Mouse (Mus musculus): Measurements from ENCODE around the gene Bloc1s1. TPM values are rescaled to one million over a fixed set of nuclear protein-coding genes. Genes with fewer than 3 reads are reported as not detected.

Bloc1s1 gene
- polyA plus RNA-seq (2015; fragmentation: Nextera tagmentation; extraction: Ambion mirVana) = 199 and 223 TPM in 2 replicates

DNA sequence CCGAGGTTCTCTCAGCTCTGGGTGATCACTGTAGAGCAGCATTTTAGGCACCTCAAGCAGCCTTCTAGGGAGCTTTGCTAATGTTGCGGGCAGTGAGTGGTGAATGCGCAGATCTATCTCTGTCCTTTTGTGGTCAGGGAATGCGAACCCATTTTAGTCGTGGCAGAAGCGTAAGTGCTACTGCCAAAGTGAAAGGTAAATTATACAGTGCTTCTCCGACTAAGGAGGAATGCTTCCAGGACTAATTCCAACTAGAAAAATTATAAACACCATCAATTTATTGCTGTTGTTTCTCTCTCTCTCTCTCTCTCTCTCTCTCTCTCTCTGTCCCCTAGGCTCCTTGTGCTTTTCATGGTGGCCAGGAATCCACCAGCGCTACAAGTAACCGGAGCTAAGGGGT is at the start of gene Bloc1s1:
Gene Bloc1s1 (minus strand): TSS at position 101 of the 400 bp plus-strand sequence.
- Histone ChIP-seq H3K36me3 (peaks cover 8% of the 10 kb centered on the region; the same call in 1 of the 2 replicates), H3K27ac (replicated peaks) (peak within 1 kb of the TSS; percentile 95), H3K4me3 (peak within 1 kb of the TSS; percentile 91), H3K4me2 (peak within 1 kb of the TSS; percentile 70), H3K9me3 (no peaks in the 10 kb centered on the region), H3K9ac (peak within 1 kb of the TSS; percentile 91), H3K27me3 (replicated peaks) (peaks cover 7% of the 10 kb centered on the region; the same call in 1 of the 2 replicates), H3K4me1 (peaks cover 53% of the 10 kb centered on the region)
- 63% methylated on average over 9 of the region's 9 CpGs for WGBS
- no peak for ATAC-seq (ENCODE audit: extremely low read depth, insufficient number of reproducible peaks, low FRiP score, low TSS enrichment)

DNA sequence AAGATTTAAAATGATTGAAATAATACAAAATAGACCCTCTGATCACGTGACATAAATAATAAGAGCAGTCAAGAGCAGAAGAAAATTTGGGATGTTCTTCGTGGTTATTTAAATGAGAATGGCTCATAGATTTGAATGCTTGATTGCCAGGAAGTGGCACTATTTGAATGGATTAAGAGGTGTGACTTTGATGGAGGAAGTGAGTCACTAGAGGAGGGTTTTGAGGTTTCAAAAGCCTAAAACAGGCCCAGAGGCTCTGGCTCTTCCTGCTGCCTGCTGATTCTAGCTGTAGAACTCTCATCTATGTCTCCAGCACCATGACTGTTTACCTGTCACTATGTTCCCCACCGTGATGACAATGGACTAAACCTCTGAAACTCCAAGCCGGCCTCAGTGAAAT is 49.0 kb upstream of the Bloc1s1 start:
- no peak overlapping the region for H3K4me2 ChIP-seq
- no peaks in the 10 kb centered on the region; the same call in 1 of the 2 replicates for H3K27me3 ChIP-seq (replicated peaks)
- H3K36me3 ChIP-seq = no peaks in the 10 kb centered on the region
- no peak overlapping the region for H3K4me3 ChIP-seq
- ATAC-seq (ENCODE audit: extremely low read depth, insufficient number of reproducible peaks, low FRiP score, low TSS enrichment) = no peak
- no peak overlapping the region for H3K27ac ChIP-seq (replicated peaks)
- H3K9ac ChIP-seq = no peak overlapping the region
- 65% methylated on average over 4 of the region's 4 CpGs for WGBS
- no peaks in the 10 kb centered on the region for H3K9me3 ChIP-seq
- H3K4me1 ChIP-seq = peaks cover 12% of the 10 kb centered on the region; the same call in 1 of the 2 replicates

DNA sequence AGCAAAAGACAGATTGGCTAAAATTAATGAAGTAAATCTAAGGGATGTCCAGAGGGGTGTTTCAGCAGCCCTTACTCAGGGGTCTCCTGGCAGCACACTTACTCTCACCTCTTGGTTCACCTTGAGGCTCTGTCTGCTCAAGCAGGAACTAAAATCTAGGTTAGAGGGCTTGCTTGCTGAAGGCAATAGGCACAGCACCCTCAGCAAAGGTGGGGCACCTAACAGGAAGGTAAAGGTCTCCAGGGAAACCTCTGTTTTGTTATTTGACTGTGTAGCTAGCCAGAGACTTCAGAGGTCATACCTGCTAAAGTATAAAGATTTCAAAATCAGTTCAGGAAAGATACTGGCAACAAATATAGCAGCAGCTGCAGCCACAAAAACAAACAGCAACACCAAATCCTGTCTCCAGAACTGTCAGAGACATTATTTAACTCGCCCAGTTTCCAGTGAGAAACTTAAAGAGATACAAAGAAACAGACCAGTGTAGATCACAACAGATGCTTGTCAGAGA is 47.0 kb upstream of the Bloc1s1 start:
- peaks cover under 1% of the 10 kb centered on the region; the same call in 1 of the 2 replicates for H3K4me1 ChIP-seq
- 50% methylated on average over 1 of the region's 1 CpGs for WGBS
- H3K9ac ChIP-seq = no peak overlapping the region
- H3K27ac ChIP-seq (replicated peaks) = no peak overlapping the region
- no peaks in the 10 kb centered on the region; the same call in 1 of the 2 replicates for H3K27me3 ChIP-seq (replicated peaks)
- no peak overlapping the region for H3K4me2 ChIP-seq
- H3K9me3 ChIP-seq = no peaks in the 10 kb centered on the region
- no peak overlapping the region for H3K4me3 ChIP-seq
- H3K36me3 ChIP-seq = no peaks in the 10 kb centered on the region
- no peak for ATAC-seq (ENCODE audit: extremely low read depth, insufficient number of reproducible peaks, low FRiP score, low TSS enrichment)

DNA sequence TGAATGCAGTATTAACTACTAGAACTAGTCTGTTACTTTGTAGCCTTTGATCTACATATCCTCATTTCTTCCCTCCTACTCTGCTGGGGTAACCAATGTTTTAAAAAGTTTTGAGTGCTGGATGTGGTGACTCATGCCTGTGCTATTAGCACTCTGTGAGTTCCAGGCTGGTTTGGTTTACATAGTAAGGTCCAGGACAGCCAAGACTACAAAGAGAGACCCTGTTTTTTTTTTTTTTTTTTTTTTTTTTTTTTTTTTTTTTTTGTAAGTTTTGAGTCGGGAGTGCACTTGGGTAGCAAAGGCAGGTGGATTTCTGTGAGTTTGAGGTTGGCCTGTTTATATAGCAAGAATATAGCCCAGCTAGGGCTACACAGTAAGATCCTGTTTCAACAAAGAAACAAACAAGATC is 44.5 kb upstream of the Bloc1s1 start:
- Histone ChIP-seq H3K27me3 (replicated peaks) (no peaks in the 10 kb centered on the region; the same call in 1 of the 2 replicates), H3K4me1 (no peaks in the 10 kb centered on the region), H3K4me2 (no peak overlapping the region), H3K27ac (replicated peaks) (no peak overlapping the region), H3K9ac (no peak overlapping the region; the same call in 1 of the 2 replicates), H3K4me3 (no peak overlapping the region), H3K36me3 (no peaks in the 10 kb centered on the region), H3K9me3 (no peaks in the 10 kb centered on the region)
- WGBS = 26% methylated on average over 1 of the region's 1 CpGs
- ATAC-seq (ENCODE audit: extremely low read depth, insufficient number of reproducible peaks, low FRiP score, low TSS enrichment) = no peak

DNA sequence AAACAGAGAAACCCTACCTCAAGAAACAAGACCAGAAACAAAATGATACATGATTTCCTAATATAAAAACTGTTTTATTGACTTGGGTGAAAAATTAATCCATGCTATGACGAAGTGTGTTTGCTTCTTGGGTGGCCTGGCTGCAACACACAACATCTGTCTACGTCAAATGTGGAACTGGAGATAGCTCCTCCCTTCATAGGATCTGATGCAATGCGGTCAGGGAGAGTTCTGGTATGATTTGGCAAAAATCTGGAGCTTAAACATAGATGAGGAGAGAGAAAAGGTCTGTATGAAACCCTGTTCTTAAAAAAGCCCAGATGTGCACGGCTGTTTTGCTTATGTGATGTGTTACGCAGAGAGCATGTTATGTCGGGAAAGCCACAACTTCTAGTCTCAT is 42.0 kb upstream of the Bloc1s1 start:
- WGBS = 76% methylated on average over 6 of the region's 6 CpGs
- H3K27me3 ChIP-seq (replicated peaks) = no peaks in the 10 kb centered on the region; the same call in 1 of the 2 replicates
- ATAC-seq (ENCODE audit: extremely low read depth, insufficient number of reproducible peaks, low FRiP score, low TSS enrichment) = no peak
- H3K9ac ChIP-seq = no peak overlapping the region
- H3K4me2 ChIP-seq = no peak overlapping the region
- H3K9me3 ChIP-seq = no peaks in the 10 kb centered on the region
- H3K4me1 ChIP-seq = peaks cover 2% of the 10 kb centered on the region; the same call in 1 of the 2 replicates
- no peak overlapping the region for H3K27ac ChIP-seq (replicated peaks)
- no peaks in the 10 kb centered on the region for H3K36me3 ChIP-seq
- no peak overlapping the region for H3K4me3 ChIP-seq

DNA sequence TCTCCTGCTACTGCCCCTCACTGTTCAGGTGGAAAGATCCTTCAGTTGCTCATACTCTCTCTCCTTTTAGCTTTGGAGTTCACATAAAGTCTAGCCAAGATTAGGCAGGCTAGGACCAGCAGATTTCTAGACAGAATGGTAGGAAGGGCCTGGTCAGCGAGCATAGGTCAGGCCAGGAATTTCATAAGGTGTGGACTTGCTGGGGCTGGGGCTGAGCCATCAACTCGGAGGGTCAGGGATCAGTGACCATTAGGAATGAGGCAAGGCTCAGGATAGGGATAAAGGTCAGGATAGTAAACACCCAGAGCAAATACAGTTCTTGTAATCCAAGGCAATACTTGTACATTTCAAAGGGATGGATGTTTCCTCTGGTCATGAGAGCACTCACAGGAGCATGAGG is 41.1 kb upstream of the Bloc1s1 start:
- no peaks in the 10 kb centered on the region; the same call in 1 of the 2 replicates for H3K27me3 ChIP-seq (replicated peaks)
- H3K4me1 ChIP-seq = peaks cover 7% of the 10 kb centered on the region; the same call in 1 of the 2 replicates
- WGBS = 58% methylated on average over 2 of the region's 2 CpGs

DNA sequence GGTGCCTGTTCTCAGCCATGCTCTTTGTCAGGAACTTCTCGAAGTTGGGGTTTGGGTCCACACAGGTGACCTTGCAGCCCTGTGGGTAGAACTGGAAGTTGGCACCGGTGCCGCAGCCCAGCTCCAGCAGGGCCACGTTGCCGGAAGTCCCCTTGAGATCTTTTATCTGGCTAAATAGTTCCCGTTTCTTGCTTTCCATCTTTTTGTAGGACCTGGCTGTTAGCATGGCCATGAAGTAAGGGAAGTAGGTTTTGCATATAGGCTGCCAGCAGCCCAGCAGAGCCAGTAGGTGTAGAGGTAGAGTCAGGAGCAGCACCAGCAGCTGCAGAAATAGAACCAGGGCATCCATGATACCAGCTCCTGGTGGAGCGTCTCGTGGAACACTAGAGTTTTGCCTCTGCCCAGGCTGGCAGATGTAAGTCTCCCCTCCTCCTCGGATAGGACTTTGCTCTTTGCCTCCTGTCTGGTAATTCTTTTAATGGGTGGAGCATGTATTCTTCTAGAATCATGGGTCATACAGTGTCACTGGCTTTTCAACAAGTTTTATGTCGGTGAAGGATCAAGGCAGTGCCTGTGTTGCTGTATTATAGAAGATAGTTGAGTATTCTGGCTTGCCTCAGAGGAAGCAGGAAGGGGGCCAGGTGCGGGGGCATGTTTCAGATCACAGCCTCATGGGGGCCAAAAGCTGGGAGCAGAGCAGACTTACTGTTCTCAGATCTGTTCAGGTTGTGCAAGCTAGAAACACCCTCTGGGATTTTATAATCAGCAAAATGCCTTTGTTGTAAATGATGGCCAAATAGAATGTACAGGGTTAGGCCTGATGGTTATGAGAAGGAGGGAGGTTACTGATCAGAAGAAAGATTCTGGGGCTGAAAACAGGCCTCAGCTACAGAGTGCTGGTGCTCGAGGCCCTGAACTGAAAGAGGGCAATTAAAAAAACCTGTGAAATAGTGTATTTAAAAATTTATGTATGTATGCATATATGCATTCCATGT is 37.1 kb upstream of the Bloc1s1 start, which contains the start of gene Mettl7b:
Gene Mettl7b (minus strand): TSS at position 399 of the 995 bp plus-strand sequence.
- 68% methylated on average over 12 of the region's 12 CpGs for WGBS
- H3K4me1 ChIP-seq = peaks cover 7% of the 10 kb centered on the region; the same call in 1 of the 2 replicates
- ATAC-seq (ENCODE audit: extremely low read depth, insufficient number of reproducible peaks, low FRiP score, low TSS enrichment) = no peak
- H3K27me3 ChIP-seq (replicated peaks) = peaks cover 15% of the 10 kb centered on the region
- H3K36me3 ChIP-seq = no peaks in the 10 kb centered on the region
- H3K9me3 ChIP-seq = no peaks in the 10 kb centered on the region
- H3K27ac ChIP-seq (replicated peaks) = no peak within 1 kb of the TSS
- no peak within 1 kb of the TSS for H3K9ac ChIP-seq
- no peak within 1 kb of the TSS for H3K4me3 ChIP-seq
- no peak within 1 kb of the TSS for H3K4me2 ChIP-seq

More for the DNA sequence above, 41.1 kb upstream of the Bloc1s1 start:
- ATAC-seq (ENCODE audit: extremely low read depth, insufficient number of reproducible peaks, low FRiP score, low TSS enrichment) = no peak
- Histone ChIP-seq H3K4me2 (no peak overlapping the region), H3K4me3 (no peak overlapping the region), H3K9ac (no peak overlapping the region), H3K9me3 (no peaks in the 10 kb centered on the region), H3K27ac (replicated peaks) (no peak overlapping the region), H3K36me3 (no peaks in the 10 kb centered on the region)

DNA sequence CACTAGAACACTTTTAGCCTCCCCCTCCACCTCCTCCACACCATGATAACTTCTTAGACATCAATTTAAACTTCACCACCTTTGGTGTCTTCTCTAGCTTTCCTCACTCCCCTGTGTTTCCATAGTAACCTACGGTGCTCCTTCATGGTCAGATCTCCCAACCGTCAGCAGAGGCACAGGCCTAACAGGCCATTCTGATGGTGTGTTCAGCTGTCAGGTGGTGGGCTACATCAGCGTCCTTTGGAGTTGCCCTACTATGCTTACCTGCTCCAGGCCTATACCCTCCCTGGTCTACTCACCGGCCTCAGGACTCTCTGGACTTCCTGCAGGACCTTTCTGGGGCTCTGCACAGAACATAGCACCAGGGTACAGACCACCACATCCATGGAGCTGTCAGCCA is 36.3 kb upstream of the Bloc1s1 start:
- Histone ChIP-seq H3K4me3 (no peak overlapping the region), H3K4me1 (peaks cover 7% of the 10 kb centered on the region; the same call in 1 of the 2 replicates), H3K27me3 (replicated peaks) (peaks cover 20% of the 10 kb centered on the region), H3K9me3 (no peaks in the 10 kb centered on the region), H3K36me3 (no peaks in the 10 kb centered on the region), H3K27ac (replicated peaks) (no peak overlapping the region), H3K4me2 (no peak overlapping the region), H3K9ac (no peak overlapping the region)
- WGBS = 61% methylated on average over 4 of the region's 4 CpGs
- no peak for ATAC-seq (ENCODE audit: extremely low read depth, insufficient number of reproducible peaks, low FRiP score, low TSS enrichment)

DNA sequence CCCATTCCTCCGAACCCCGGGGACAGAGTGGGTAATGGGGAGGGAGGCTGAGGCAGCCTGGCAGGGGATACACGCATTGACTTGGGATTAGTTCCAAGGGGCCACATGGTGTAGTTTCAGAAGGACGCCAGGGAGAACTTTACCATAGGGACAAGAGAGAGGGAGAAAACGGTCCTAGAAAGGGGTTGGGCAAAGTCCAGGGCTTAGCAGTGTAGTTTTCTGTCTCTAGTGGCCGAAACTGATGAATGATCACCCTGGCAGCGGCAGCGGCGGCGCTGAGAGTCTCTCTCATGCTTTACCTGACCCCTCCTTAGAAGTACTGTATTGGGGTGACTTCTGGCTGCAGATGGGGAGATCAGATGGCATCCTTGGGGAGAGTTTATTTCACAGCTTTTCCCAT is 34.5 kb upstream of the Bloc1s1 start:
- WGBS = 73% methylated on average over 10 of the region's 10 CpGs
- no peaks in the 10 kb centered on the region for H3K9me3 ChIP-seq
- no peak overlapping the region for H3K27ac ChIP-seq (replicated peaks)
- peaks cover 26% of the 10 kb centered on the region for H3K27me3 ChIP-seq (replicated peaks)
- no peaks in the 10 kb centered on the region for H3K36me3 ChIP-seq
- no peak overlapping the region for H3K4me3 ChIP-seq
- peaks cover 7% of the 10 kb centered on the region; the same call in 1 of the 2 replicates for H3K4me1 ChIP-seq
- ATAC-seq (ENCODE audit: extremely low read depth, insufficient number of reproducible peaks, low FRiP score, low TSS enrichment) = no peak
- no peak overlapping the region for H3K4me2 ChIP-seq
- no peak overlapping the region for H3K9ac ChIP-seq

DNA sequence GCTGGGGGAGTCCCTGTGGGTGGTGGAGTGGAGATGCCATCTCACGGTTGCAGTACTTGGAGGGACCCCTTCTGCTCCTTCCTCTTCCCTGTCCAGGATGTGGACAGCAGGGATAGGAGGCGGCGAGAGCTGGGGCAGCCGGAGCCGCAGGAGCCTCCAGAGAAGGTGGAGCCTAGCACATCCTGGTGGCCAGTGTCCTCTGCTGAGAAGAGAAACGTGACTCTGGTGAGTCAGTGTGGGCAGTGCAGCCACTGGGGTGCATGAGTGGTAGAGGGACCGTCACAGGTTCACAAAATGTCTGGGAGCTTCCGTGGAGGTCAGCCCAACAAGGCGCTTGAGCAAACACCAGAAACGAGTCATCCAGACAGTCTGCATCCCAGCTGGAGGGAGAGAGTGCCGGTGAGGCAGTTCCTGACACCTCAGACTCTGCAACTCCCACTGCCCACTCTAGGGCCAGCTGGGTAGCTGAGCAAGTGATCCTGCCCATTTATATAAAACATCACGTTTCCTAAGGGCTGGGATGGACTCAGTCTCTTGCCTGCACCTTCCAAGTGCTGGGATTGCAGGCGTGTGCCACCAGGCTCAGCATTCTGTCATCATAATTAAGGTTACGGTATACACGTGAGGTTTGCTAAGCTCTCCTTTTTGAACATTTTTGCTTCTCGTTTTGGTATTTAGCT is 26.5 kb upstream of the Bloc1s1 start:
- Histone ChIP-seq H3K4me2 (no peak overlapping the region), H3K27me3 (replicated peaks) (peaks cover 10% of the 10 kb centered on the region; the same call in 1 of the 2 replicates), H3K4me3 (no peak overlapping the region), H3K9me3 (no peaks in the 10 kb centered on the region), H3K36me3 (no peaks in the 10 kb centered on the region), H3K27ac (replicated peaks) (no peak overlapping the region), H3K4me1 (no peaks in the 10 kb centered on the region), H3K9ac (no peak overlapping the region)
- ATAC-seq (ENCODE audit: extremely low read depth, insufficient number of reproducible peaks, low FRiP score, low TSS enrichment) = no peak
- 55% methylated on average over 16 of the region's 16 CpGs for WGBS

DNA sequence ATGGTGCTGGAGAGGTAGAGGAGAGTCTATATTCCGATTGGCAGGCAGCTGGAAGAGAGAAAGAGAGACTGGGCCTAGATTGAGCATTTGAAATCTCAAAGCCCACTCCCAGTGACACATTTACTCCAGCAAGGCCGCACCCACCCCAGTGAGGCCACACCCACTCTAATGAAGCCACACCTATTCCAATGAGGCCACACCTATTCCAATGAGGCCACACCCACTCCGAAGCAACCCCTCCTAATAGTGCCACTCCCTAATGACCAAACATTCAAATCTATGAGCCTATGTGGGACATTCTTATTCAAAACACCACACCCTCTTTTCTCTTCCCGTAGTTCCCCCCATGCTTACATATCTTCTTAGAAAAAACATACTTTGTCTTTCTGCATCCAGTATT is 23.7 kb upstream of the Bloc1s1 start:
- Histone ChIP-seq H3K9ac (no peak overlapping the region), H3K27me3 (replicated peaks) (peaks cover 15% of the 10 kb centered on the region; the same call in 1 of the 2 replicates), H3K9me3 (no peaks in the 10 kb centered on the region), H3K27ac (replicated peaks) (no peak overlapping the region), H3K4me1 (no peaks in the 10 kb centered on the region), H3K4me2 (no peak overlapping the region), H3K4me3 (no peak overlapping the region), H3K36me3 (no peaks in the 10 kb centered on the region)
- ATAC-seq (ENCODE audit: extremely low read depth, insufficient number of reproducible peaks, low FRiP score, low TSS enrichment) = no peak
- WGBS = 80% methylated on average over 4 of the region's 4 CpGs

Measured in heart, embryonic 13.5 days (tissue).